Mouse (Mus musculus) monocyte, adult 2 months (primary cell): Measurements from ENCODE around the gene Frmd4b.

Experiments
- DNase-seq, 2 experiments: peaks; one replicate each; pipeline ENCODE4 v3.0.0; 2022; ENCODE audit warnings: low spot score in 2 of 2, low read depth in 1 of 2

Frmd4b gene

GRCm38 (mm10) chr6:97322126-97322525, 295.2 kb downstream of the Frmd4b start:
- no peak for DNase-seq

- no peak for DNase-seq
Observed at GRCm38 (mm10) chr6:97321156-97321555, 296.2 kb downstream of the Frmd4b start.

- DNase-seq: no peak
Observed at GRCm38 (mm10) chr6:97319081-97319480, 298.3 kb downstream of the Frmd4b start.

GRCm38 (mm10) chr6:97317956-97318355, 299.4 kb downstream of the Frmd4b start:
- DNase-seq: no peak

- DNase-seq: no peak
Observed at GRCm38 (mm10) chr6:97316716-97317115, 300.6 kb downstream of the Frmd4b start.

- no peak for DNase-seq
Observed at GRCm38 (mm10) chr6:97315311-97315710, 302.0 kb downstream of the Frmd4b start.

DNA sequence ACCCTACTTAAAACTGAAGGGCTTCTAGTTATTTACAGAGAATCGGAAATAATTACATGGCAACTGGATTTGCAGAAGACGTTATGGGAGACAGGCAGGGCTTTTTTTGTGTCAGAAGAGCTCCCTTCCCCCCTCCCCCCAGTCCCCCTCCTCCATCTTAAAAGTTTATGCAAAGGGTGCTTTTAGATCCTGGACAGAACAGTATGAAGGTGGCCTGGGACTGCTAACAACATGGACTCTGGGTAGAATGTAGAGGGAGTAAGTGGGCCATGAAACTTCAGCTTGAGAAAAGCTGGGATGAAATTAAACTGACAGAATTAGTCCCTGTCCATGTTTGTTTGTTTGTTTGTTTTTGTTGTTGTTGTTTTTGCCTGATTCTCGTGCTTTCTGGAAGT, 304.8 kb downstream of the Frmd4b start:
- no peak for DNase-seq

- no peak for DNase-seq
Observed at GRCm38 (mm10) chr6:97311599-97312544, 305.5 kb downstream of the Frmd4b start.

DNA sequence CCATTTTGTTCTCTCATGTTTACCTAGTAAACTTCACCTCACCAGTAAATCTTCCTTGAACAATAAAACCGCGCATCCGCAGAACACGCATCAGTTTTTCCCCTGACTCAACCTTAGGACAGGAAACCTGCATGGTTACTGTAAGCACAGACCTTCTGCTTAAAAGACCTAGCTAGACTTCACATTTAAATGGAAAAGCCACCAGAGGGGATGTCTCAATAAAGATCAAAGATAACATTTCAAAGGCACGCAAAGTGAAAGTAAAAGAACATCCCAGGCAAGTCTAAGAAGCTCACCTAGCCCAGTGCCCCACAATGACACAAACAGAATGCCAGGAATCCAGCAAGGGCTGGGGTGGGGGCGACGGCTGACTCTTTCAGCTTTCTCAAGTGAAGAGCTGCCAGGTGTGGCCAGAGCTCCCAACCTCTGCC, 306.4 kb downstream of the Frmd4b start:
- DNase-seq: no peak

DNA sequence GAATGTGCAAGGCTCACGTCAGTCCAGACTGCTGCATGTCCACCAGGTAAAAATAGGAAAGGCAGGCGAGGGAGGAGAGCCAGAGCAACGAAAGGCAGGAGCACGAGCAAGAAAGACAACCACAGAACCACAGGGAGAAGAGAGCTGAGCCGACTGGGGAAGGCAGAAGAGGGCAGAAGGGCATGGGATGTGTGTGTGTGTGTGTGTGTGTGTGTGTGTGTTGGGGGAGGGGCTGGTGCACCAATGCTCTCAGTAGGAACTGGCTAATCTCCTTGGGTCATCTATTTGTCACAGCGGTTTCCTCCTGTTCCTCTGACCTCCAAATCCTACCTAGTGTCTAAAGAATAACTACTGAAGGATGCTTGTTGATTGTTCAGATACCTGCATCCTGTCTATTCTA, 308.2 kb downstream of the Frmd4b start:
- no peak for DNase-seq

- no peak for DNase-seq
Observed at GRCm38 (mm10) chr6:97308562-97308961, 308.8 kb downstream of the Frmd4b start.

DNA sequence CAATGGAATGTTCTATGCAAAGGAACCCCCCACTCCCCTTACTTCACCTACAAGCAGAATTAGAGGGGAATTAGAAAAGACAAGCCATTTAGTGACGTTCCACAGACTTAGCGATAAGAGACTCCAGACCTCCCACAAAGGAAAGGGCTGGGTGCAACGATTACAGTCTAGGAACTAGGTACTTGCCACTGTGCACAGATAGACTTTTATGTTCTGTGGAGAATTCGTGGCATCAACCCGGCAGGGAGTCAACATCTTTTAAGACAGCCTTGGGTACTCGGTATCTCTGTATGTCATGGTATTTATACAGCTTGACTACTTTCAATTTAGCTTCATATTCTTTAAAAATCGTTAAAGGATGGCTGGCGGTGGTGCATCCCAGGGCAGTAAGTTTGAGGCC, 310.1 kb downstream of the Frmd4b start:
- no peak for DNase-seq

DNA sequence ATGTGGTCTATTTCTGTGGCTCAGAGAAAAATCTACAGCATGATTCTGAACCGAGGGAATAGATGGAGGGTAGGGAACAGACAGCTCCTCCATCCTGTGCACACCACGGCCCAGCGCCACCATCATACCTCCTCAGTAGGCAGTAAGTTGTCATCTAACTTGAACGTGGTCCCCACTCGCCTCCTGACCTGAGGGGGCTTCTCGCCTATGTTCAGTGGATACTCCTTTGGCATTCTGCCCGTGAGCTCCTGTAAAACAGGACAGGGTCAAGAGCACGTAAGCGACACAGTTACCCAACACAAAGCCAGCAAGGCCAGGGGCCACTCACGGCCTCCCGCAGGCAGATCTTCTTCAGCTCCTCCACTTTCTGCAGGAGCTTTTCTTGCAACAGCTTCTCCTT, 311.0 kb downstream of the Frmd4b start:
- no peak for DNase-seq

DNA sequence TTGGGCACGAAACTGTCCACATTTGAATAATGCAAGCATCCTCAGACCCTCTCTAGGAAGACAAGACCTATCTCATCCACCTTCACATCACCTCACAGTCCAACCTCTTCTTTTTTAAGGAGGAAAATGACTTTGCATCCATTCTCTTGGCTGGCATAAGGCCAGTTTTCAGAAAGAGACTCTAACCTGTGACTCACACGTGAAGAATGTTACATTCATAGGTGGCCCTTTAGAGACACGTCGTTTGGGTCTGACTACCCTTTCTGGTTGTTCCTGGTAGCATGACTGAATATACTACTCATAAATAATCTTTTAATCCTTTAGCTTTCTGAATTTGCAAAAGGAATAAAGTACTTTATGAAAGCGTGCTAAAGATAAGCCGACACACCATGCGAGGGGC, 311.9 kb downstream of the Frmd4b start:
- no peak for DNase-seq

- no peak for DNase-seq
Observed at GRCm38 (mm10) chr6:97305010-97305409, 312.3 kb downstream of the Frmd4b start.

DNA sequence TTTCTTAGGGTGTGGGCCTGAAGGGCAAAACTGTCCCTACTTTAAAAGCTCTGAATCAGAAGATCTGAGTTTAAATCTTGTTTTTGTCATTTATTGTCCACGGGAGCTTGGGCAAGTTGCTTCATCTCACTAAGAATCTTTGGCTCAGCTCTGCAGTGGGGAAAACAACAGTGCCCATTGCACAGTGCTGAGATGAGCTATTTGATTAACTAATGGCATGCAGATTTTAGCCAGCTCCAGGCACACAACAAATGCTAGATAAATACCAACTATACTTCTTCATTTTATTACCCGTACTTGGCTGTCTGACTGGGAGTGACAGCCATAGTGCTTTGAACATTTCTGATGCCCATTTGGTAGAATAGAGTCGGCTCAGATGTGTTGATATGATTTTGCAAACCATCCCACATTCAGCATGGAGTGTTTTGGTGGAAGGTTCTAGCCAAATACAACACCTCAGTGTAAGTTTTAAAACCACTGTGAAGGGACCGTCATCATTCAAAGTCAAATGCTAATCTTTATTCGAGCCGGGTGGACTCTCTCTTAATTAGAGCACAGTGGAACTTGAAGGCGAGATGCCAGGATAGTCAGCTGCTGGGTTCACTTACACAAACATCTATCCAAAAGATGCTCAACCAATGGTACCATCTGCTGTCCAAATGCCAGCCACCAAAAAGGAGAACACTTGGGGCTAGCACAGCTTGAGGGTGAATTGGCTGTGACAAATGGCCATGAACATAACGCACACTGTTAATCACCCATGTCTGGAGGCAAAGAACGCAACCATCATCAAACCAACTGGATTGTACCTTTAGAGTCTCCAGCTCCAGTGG, 313.8 kb downstream of the Frmd4b start:
- no peak for DNase-seq

DNA sequence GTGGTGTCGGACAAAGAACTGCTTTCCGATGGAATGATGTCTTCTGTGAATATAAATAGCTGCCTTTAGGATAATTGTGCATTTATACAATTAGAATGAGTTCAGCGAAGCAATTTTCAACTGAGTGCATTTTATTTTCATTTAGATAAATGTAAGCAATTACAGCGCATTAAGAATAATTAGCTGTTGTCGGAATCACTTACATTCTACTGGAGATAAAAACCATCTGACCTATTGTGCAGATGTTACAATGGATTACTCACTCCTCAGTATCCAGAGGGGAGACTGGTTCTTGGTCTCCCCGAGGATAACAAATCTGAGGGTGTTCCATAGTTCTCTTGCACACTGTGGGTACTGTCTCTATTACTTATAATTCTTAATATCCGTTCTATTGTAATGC, 315.0 kb downstream of the Frmd4b start:
- no peak for DNase-seq

GRCm38 (mm10) chr6:97300659-97301058, 316.7 kb downstream of the Frmd4b start:
- DNase-seq: no peak

DNA sequence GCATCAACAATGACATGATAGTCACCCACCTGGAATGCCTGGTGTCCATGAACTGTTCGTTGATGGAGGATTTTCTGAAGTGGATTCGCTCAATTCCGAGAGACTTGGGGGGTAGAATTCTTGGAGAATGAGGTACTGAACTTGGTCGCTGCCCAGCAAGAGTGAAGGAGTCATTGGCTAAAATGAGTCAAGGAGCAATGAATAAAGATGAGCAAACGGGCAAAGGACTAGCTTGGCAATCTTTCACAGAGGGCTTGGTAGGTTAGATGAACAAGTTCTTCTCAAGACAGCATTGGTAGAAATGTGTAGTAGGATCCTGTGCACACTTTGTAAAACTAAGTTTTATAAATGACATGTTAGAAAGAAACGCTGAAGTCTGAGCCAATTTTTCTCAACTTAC, 317.2 kb downstream of the Frmd4b start:
- DNase-seq: no peak

DNA sequence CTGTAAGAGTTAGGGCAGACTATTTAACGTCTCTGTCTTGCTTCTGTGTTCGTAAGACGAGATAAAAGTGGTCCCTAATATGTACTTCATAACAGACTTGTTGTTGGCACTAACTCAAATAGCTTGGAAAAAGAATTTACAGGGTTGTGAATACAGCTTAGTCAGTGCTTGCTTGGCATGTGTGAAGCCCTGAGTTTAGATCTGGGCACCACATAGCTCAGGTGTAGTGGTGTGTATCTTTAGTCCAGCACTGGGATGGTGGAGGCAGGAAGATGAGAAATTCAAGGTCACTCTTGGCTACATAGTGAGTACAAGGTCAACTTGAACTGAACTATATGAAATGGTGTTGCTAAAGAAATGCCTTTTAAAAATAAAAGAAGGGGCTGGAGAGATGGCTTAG, 320.2 kb downstream of the Frmd4b start:
- DNase-seq: no peak

DNA sequence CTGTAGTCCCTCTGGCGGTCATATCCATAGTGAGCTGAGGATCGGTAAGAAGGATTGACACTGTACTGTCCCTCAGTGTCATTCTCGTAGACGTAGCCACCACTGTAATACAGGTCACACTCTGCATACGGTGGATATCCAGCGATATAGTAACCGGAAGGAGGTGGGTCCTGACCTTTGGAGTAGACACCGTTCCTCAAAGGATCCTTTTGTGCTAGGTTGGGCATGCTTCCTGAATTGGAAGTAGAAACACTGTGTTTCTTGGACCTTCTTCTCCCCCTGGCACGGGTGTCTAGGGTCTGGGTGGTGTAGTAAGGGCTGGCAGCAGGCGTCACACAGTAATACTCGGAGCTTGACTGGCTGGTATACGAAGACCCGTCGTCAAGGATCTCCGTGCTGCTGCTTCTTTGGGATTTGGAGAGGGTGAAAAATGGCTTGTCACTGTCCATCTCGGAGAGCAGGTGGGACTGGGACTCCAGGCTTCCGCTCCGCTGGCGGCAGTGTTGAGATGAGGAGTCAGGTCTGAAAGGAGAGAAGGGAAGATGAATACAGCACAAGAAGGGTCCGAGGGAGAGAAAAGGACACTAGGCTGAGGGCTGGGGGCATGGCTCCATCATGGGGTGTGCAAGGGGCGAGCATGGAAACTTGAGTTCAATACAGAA, 321.3 kb downstream of the Frmd4b start:
- DNase-seq: no peak

DNA sequence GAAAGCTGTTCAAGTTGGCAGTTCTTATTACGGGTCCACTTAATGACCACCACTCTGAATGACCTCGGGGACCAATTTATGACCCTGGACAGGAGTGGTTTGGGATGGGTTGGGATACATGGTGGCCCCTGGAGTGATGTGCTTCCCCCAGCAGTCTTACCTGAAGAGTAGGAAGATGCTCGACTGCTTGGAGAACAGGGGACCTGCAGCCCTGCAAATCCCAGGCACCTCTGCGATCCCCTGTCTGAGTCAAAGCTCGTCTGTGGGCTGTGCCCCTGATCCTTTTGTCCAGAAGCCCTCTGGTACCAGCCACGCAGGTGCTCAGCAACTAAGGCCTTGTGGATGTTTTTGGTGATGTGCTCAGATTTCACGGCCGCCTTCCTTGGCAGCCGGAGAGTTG, 321.9 kb downstream of the Frmd4b start:
- no peak for DNase-seq
